Mouse (Mus musculus): ENCODE data around the gene Ppp3cb.
A peak's percentile ranks its signal among the peaks of the same experiment; 100 is the strongest.

Ppp3cb gene

GRCm38 (mm10) chr14:20480195-20480579, 66.2 kb downstream of the Ppp3cb start:
- DNase-seq (ENCODE audit: low read depth): no peak

GRCm38 (mm10) chr14:20479291-20480194, 66.8 kb downstream of the Ppp3cb start, which contains the start of gene Anxa7:
Gene Anxa7 (minus strand): TSS chr14:20480133.
- peak; percentile 65 for DNase-seq (ENCODE audit: low read depth)

- DNase-seq (ENCODE audit: low read depth): peak; percentile 68
Observed at GRCm38 (mm10) chr14:20478801-20479200, 67.6 kb downstream of the Ppp3cb start.

DNA sequence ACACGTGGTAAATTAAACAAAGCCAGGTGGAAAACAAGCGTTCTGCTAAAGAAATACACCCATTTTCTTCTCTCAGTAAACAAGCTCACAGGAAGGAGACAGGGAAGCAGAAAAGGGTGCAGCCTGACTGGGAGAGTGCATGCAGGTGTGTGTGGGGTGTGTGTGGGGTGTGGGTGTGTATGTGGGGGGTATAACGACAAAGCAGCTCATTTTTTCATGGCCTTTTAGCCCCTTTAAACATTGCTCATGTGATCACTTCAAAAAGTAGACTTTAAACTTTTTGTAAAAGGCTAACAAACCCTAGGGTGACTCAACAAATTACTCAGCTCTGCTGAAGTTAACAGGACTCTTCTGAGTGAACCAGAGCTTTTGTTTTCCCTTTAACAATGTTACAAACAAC, 68.0 kb downstream of the Ppp3cb start:
- DNase-seq (ENCODE audit: low read depth): no peak

GRCm38 (mm10) chr14:20477261-20478025, 68.9 kb downstream of the Ppp3cb start:
- no peak for DNase-seq (ENCODE audit: low read depth)

- DNase-seq (ENCODE audit: low read depth): no peak
Observed at GRCm38 (mm10) chr14:20460216-20460615, 86.2 kb downstream of the Ppp3cb start.

DNA sequence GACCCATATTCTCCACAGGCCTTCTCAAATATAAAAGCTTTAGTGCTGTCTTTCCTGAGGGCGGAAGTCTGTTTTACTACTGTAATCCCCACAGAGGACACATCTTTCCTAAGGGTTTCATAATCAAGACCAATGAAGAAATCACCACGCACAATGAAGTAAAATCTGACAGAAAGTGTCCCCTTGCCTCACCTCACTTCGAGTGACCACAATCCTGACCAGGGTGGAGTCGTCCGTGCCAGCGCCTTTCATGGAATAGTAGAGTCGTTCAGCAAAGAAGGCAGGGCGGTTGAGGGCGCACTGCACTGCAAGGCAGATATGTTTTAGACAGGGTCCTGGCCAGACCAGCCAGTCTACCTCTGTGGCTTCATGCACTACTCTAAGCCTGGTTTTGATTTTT, 88.0 kb downstream of the Ppp3cb start:
- DNase-seq (ENCODE audit: low read depth): no peak

DNA sequence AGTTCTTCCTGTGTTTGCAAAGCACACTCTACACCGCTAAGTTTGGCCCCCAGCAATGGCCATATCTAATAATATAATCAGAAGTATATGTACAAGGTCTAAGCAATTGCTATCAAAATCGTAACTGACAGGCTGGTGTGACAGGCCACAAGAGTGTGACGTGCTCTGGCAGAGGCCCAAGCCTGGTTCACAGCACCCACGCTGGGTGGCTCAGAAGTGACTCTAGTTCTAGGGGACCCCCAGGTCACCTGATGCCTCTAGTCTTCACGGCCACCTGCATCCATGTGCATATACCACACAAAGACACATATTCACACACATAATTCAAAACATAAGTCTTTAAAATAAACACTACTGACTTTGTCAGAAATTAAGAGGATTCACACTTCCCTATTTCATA, 93.4 kb downstream of the Ppp3cb start:
- no peak for DNase-seq (ENCODE audit: low read depth)

GRCm38 (mm10) chr14:20451765-20452331, 94.5 kb downstream of the Ppp3cb start, which contains the start of gene Cfap70:
Gene Cfap70 (minus strand): TSS chr14:20452226.
- peak; percentile 66 for DNase-seq (ENCODE audit: low read depth)

GRCm38 (mm10) chr14:20451302-20451701, 95.1 kb downstream of the Ppp3cb start:
- DNase-seq (ENCODE audit: low read depth): no peak

Measured in c-Kit-positive CD71-negative TER-119-negative erythroid progenitor cells, embryonic 14.5 days (primary cell).